Mouse (Mus musculus): ENCODE results near the gene Upk2.
A peak's percentile ranks its signal among the peaks of the same experiment; 100 is the strongest.

Upk2 gene

GRCm38 (mm10) chr9:44454891-44455220 is at the start of gene Upk2:
Gene Upk2, minus strand, starts transcription at chr9:44454976.
- DNase-seq (ENCODE audit: inconsistent age in 2 of 2, low spot score in 1 of 2): no peak

- DNase-seq (ENCODE audit: inconsistent age in 2 of 2, low spot score in 1 of 2): peak; percentile 75 to 95
Observed at GRCm38 (mm10) chr9:44502006-44502405, 47.2 kb upstream of the Upk2 start.

GRCm38 (mm10) chr9:44501206-44501879 is 46.6 kb upstream of the Upk2 start:
- peak in 1 of 2 experiments; percentile 9 for DNase-seq (ENCODE audit: inconsistent age in 2 of 2, low spot score in 1 of 2)

GRCm38 (mm10) chr9:44500638-44501175 is 45.9 kb upstream of the Upk2 start:
- peak; percentile 23 to 43 for DNase-seq (ENCODE audit: inconsistent age in 2 of 2, low spot score in 1 of 2)

- DNase-seq (ENCODE audit: inconsistent age in 2 of 2, low spot score in 1 of 2): peak; percentile 32 to 63
Observed at GRCm38 (mm10) chr9:44500163-44500533, 45.4 kb upstream of the Upk2 start.

GRCm38 (mm10) chr9:44499356-44500162 is 44.8 kb upstream of the Upk2 start:
- peak; percentile 41 to 73 for DNase-seq (ENCODE audit: inconsistent age in 2 of 2, low spot score in 1 of 2)

- peak; percentile 87 to 92 for DNase-seq (ENCODE audit: inconsistent age in 2 of 2, low spot score in 1 of 2)
Observed at GRCm38 (mm10) chr9:44498421-44499355, 43.9 kb upstream of the Upk2 start.

- DNase-seq (ENCODE audit: inconsistent age in 2 of 2, low spot score in 1 of 2): peak in 1 of 2 experiments; percentile 55
Observed at GRCm38 (mm10) chr9:44497624-44498377, 43.0 kb upstream of the Upk2 start.

GRCm38 (mm10) chr9:44496803-44497461 is 42.2 kb upstream of the Upk2 start:
- peak; percentile 23 to 45 for DNase-seq (ENCODE audit: inconsistent age in 2 of 2, low spot score in 1 of 2)

GRCm38 (mm10) chr9:44495810-44496344 is 41.1 kb upstream of the Upk2 start:
- DNase-seq (ENCODE audit: inconsistent age in 2 of 2, low spot score in 1 of 2): peak in 1 of 2 experiments; percentile 31

- DNase-seq (ENCODE audit: inconsistent age in 2 of 2, low spot score in 1 of 2): peak; percentile 22 to 57
Observed at GRCm38 (mm10) chr9:44494863-44495809, 40.4 kb upstream of the Upk2 start.

- DNase-seq (ENCODE audit: inconsistent age in 2 of 2, low spot score in 1 of 2): peak; percentile 38 to 62
Observed at GRCm38 (mm10) chr9:44494261-44494862, 39.6 kb upstream of the Upk2 start.

- peak; percentile 11 to 35 for DNase-seq (ENCODE audit: inconsistent age in 2 of 2, low spot score in 1 of 2)
Observed at GRCm38 (mm10) chr9:44492631-44493461, 38.1 kb upstream of the Upk2 start.

GRCm38 (mm10) chr9:44491351-44491750 is 36.6 kb upstream of the Upk2 start:
- peak; percentile 58 to 64 for DNase-seq (ENCODE audit: inconsistent age in 2 of 2, low spot score in 1 of 2)

GRCm38 (mm10) chr9:44490086-44490967 is 35.6 kb upstream of the Upk2 start:
- DNase-seq (ENCODE audit: inconsistent age in 2 of 2, low spot score in 1 of 2): peak; percentile 42 to 73

- peak; percentile 48 to 65 for DNase-seq (ENCODE audit: inconsistent age in 2 of 2, low spot score in 1 of 2)
Observed at GRCm38 (mm10) chr9:44489651-44490085, 34.9 kb upstream of the Upk2 start.

Data from adrenal gland, adult (tissue).